ENCODE assay signal across 16 mouse cellular contexts in the genomic region with DNA sequence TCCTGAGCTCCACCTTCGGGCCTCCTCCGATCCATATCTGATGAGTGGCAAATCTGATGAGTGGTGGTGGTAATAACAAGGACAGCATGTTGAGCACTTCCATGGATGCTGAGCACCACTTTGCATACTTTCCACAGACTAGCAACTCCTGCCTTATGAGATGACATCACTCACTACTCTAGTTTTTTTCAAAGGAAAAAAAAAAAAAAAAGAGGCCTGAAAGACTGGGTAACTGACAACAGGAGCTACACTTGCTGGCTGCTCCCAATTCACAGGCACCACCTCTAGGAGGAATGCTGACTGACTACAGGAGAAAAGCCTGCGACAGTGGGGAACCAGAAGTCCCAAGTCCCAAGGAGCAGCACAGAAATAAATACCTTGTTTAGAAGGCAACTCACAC. TPM values are rescaled to one million over a fixed set of nuclear protein-coding genes. Genes with fewer than 3 reads are reported as not detected.
DNase-seq lines count a peak whose midpoint lies in the region; ATAC-seq and TF ChIP-seq lines count a peak whose summit lies in the region.
"Had no signal": no experiment of that assay in that cellular context is flagged by ENCODE, and none has a peak within 500 bp of the region (broad histone marks: within the 10 kb centered on the region; RNA-seq: fewer than 3 reads in every experiment).

No protein-coding gene starts in this region.

- 0 out of 2 replicates have a peak overlapping the region, but pooled peaks have one; percentile 8 for H3K27ac ChIP-seq in embryonic facial prominence, embryonic 14.5 days (replicated peaks; ENCODE audit: low read depth, low read length)
- no peak overlapping the region for H3K27ac ChIP-seq in embryonic facial prominence, embryonic 10.5 days (replicated peaks)
- H3K27ac ChIP-seq in kidney, embryonic 14.5 days (ENCODE audit: low read depth, low read length), result peak overlapping the region; percentile 24; the same call in 1 of the 2 replicates
- H3K27ac ChIP-seq in lung, embryonic 14.5 days (ENCODE audit: low read depth), result peak overlapping the region; percentile 13; the same call in 1 of the 2 replicates
- no peak overlapping the region for H3K27ac ChIP-seq in hindbrain, embryonic 12.5 days
- H3K27ac ChIP-seq: embryonic facial prominence, embryonic 12.5 days; hindbrain, embryonic 10.5 days; limb, embryonic 12.5 days had no signal

- H3K9me3 ChIP-seq in embryonic facial prominence, embryonic 14.5 days (ENCODE audit: control insufficient read depth, low read length), result no peaks in the 10 kb centered on the region
- no peaks in the 10 kb centered on the region for H3K9me3 ChIP-seq in embryonic facial prominence, embryonic 10.5 days
- no peaks in the 10 kb centered on the region for H3K9me3 ChIP-seq in kidney, embryonic 14.5 days (ENCODE audit: control insufficient read depth, low read length)
- no peaks in the 10 kb centered on the region for H3K9me3 ChIP-seq in lung, embryonic 14.5 days (ENCODE audit: low read depth, low read length)
- H3K9me3 ChIP-seq in hindbrain, embryonic 12.5 days (replicated peaks), result no peaks in the 10 kb centered on the region
- H3K9me3 ChIP-seq: embryonic facial prominence, embryonic 12.5 days; hindbrain, embryonic 10.5 days; limb, embryonic 12.5 days; megakaryocyte, embryonic 14.5 days had no signal

- H3K4me3 ChIP-seq in embryonic facial prominence, embryonic 14.5 days (ENCODE audit: low read depth, low read length), result no peak overlapping the region
- no peak overlapping the region for H3K4me3 ChIP-seq in embryonic facial prominence, embryonic 10.5 days
- no peak overlapping the region for H3K4me3 ChIP-seq in kidney, embryonic 14.5 days (ENCODE audit: low read length)
- H3K4me3 ChIP-seq in lung, embryonic 14.5 days (ENCODE audit: low read depth, low read length), result no peak overlapping the region
- H3K4me3 ChIP-seq in hindbrain, embryonic 12.5 days, result no peak overlapping the region
- H3K4me3 ChIP-seq: embryonic facial prominence, embryonic 12.5 days; hindbrain, embryonic 10.5 days; limb, embryonic 12.5 days; megakaryocyte, embryonic 14.5 days had no signal

- H3K27me3 ChIP-seq in embryonic facial prominence, embryonic 14.5 days (replicated peaks; ENCODE audit: control insufficient read depth, insufficient read depth, low read length), result no peaks in the 10 kb centered on the region
- no peaks in the 10 kb centered on the region for H3K27me3 ChIP-seq in embryonic facial prominence, embryonic 10.5 days (replicated peaks; ENCODE audit: low read depth, poor library complexity, severe bottlenecking)
- H3K27me3 ChIP-seq in kidney, embryonic 14.5 days (ENCODE audit: control insufficient read depth, insufficient read depth, low read length), result no peaks in the 10 kb centered on the region
- no peaks in the 10 kb centered on the region for H3K27me3 ChIP-seq in lung, embryonic 14.5 days (ENCODE audit: insufficient read depth, low read length)
- no peaks in the 10 kb centered on the region for H3K27me3 ChIP-seq in hindbrain, embryonic 12.5 days
- H3K27me3 ChIP-seq: embryonic facial prominence, embryonic 12.5 days; limb, embryonic 12.5 days; megakaryocyte, embryonic 14.5 days had no signal

- H3K36me3 ChIP-seq in embryonic facial prominence, embryonic 14.5 days (ENCODE audit: control insufficient read depth, insufficient read depth, low read length), result no peaks in the 10 kb centered on the region
- no peaks in the 10 kb centered on the region for H3K36me3 ChIP-seq in embryonic facial prominence, embryonic 10.5 days (replicated peaks)
- H3K36me3 ChIP-seq in kidney, embryonic 14.5 days (ENCODE audit: control insufficient read depth, insufficient read depth, low read length), result no peaks in the 10 kb centered on the region
- no peaks in the 10 kb centered on the region for H3K36me3 ChIP-seq in lung, embryonic 14.5 days (ENCODE audit: insufficient read depth)
- no peaks in the 10 kb centered on the region for H3K36me3 ChIP-seq in hindbrain, embryonic 12.5 days
- H3K36me3 ChIP-seq: embryonic facial prominence, embryonic 12.5 days; hindbrain, embryonic 10.5 days; limb, embryonic 12.5 days had no signal

- TF ChIP-seq CTCF in lung, embryonic 14.5 days (IDR thresholded peaks at IDR 0.05; ENCODE audit: low read depth), result no peak

- H3K9ac ChIP-seq in embryonic facial prominence, embryonic 14.5 days (ENCODE audit: low read depth, low read length), result no peak overlapping the region
- no peak overlapping the region for H3K9ac ChIP-seq in kidney, embryonic 14.5 days (ENCODE audit: low read depth, low read length)
- no peak overlapping the region for H3K9ac ChIP-seq in lung, embryonic 14.5 days
- no peak overlapping the region for H3K9ac ChIP-seq in hindbrain, embryonic 12.5 days
- H3K9ac ChIP-seq: embryonic facial prominence, embryonic 12.5 days; limb, embryonic 12.5 days had no signal

- peak; percentile 37; the same call in 1 of the 2 replicates for ATAC-seq in embryonic facial prominence, embryonic 14.5 days (ENCODE audit: low read depth)
- 0 out of 2 replicates have a peak, but pooled peaks have one; percentile 9 for ATAC-seq in kidney, embryonic 14.5 days (ENCODE audit: low FRiP score, low TSS enrichment)
- peak; percentile 55; the same call in 1 of the 2 replicates for ATAC-seq in lung, embryonic 14.5 days (ENCODE audit: insufficient read depth)
- no peak for ATAC-seq in cerebellum, adult (ENCODE audit: insufficient number of reproducible peaks, low FRiP score, low TSS enrichment)
- ATAC-seq in hindbrain, embryonic 12.5 days (ENCODE audit: low FRiP score), result no peak
- ATAC-seq: forebrain, embryonic 14.5 days had no signal

- WGBS in embryonic facial prominence, embryonic 14.5 days, result 65% methylated on average over 3 of the region's 3 CpGs
- 74% methylated on average over 3 of the region's 3 CpGs for WGBS in embryonic facial prominence, embryonic 10.5 days
- 57% methylated on average over 3 of the region's 3 CpGs for WGBS in kidney, embryonic 14.5 days
- WGBS in lung, embryonic 14.5 days, result 12% methylated on average over 3 of the region's 3 CpGs
- 72% methylated on average over 3 of the region's 3 CpGs for WGBS in hindbrain, embryonic 12.5 days

- no peak overlapping the region for H3K4me2 ChIP-seq in embryonic facial prominence, embryonic 14.5 days (ENCODE audit: low read depth, low read length)
- H3K4me2 ChIP-seq in kidney, embryonic 14.5 days (replicated peaks; ENCODE audit: low read depth, low read length), result no peak overlapping the region
- peak overlapping the region; percentile 23; the same call in 1 of the 2 replicates for H3K4me2 ChIP-seq in lung, embryonic 14.5 days
- no peak overlapping the region for H3K4me2 ChIP-seq in hindbrain, embryonic 12.5 days (replicated peaks)
- H3K4me2 ChIP-seq: embryonic facial prominence, embryonic 12.5 days; limb, embryonic 12.5 days had no signal

- DNase-seq in embryonic facial prominence, embryonic 14.5 days (ENCODE audit: low spot score), result peak; percentile 42
- no peak for DNase-seq in embryonic facial prominence, embryonic 10.5 days (ENCODE audit: low spot score)
- no peak for DNase-seq in kidney, adult 11 months
- peak; percentile 32 for DNase-seq in MN1 (ENCODE audit: low spot score)
- no peak for DNase-seq in lung, embryonic 14.5 days
- DNase-seq: adrenal gland, postnatal 14 days; cerebellum, postnatal 14 days; gastrocnemius, postnatal 10 days had no signal

- peaks cover 16% of the 10 kb centered on the region; the same call in 1 of the 2 replicates for H3K4me1 ChIP-seq in embryonic facial prominence, embryonic 14.5 days (ENCODE audit: control insufficient read depth, insufficient read depth, low read length)
- peaks cover 41% of the 10 kb centered on the region for H3K4me1 ChIP-seq in embryonic facial prominence, embryonic 10.5 days
- H3K4me1 ChIP-seq in kidney, embryonic 14.5 days (ENCODE audit: control insufficient read depth, insufficient read depth, low read length), result peaks cover 26% of the 10 kb centered on the region
- H3K4me1 ChIP-seq in lung, embryonic 14.5 days (ENCODE audit: insufficient read depth), result peaks cover 24% of the 10 kb centered on the region
- peaks cover 16% of the 10 kb centered on the region for H3K4me1 ChIP-seq in hindbrain, embryonic 12.5 days
- H3K4me1 ChIP-seq: megakaryocyte, embryonic 14.5 days had no signal

RNA-seq across cellular contexts. Expression of gene Magi1, which starts 52.8 kb away (rescaled TPM):
- polyA plus RNA-seq in embryonic facial prominence, embryonic 14.5 days (2014; fragmentation: Nextera tagmentation; extraction: Ambion mirVana), result 6.8 and 8.8 TPM in 2 replicates
- 16.1 and 16.2 TPM in 2 replicates for polyA plus RNA-seq in embryonic facial prominence, embryonic 10.5 days (2016; fragmentation: Nextera tagmentation; extraction: Ambion mirVana)
- 10.6 and 10.9 TPM in 2 replicates for polyA plus RNA-seq in kidney, embryonic 14.5 days (2014; fragmentation: Nextera tagmentation; extraction: Ambion mirVana)
- 8.1 and 10.1 TPM in 2 replicates for polyA plus RNA-seq in lung, embryonic 14.5 days (2014; fragmentation: Nextera tagmentation; extraction: Ambion mirVana)
- 27.7 and 35.9 TPM in 2 replicates for polyA plus RNA-seq in hindbrain, embryonic 12.5 days (2016; fragmentation: Nextera tagmentation; extraction: Ambion mirVana)

Comparison
In these comparisons a context has a peak if more than half of its experiments do, and no peak if none do; other contexts are left out.
1. DNase-seq: peak in embryonic facial prominence, embryonic 14.5 days (single experiment) and MN1 (single experiment); none in embryonic facial prominence, embryonic 10.5 days (single experiment), kidney, adult 11 months (single experiment) and lung, embryonic 14.5 days (single experiment).
2. H3K27ac ChIP-seq: peak in embryonic facial prominence, embryonic 14.5 days (single experiment), kidney, embryonic 14.5 days (single experiment) and lung, embryonic 14.5 days (single experiment); none in embryonic facial prominence, embryonic 10.5 days (single experiment) and hindbrain, embryonic 12.5 days (single experiment).
3. ATAC-seq: peak in embryonic facial prominence, embryonic 14.5 days (single experiment), kidney, embryonic 14.5 days (single experiment) and lung, embryonic 14.5 days (single experiment); none in cerebellum, adult (single experiment) and hindbrain, embryonic 12.5 days (single experiment).